Mouse (Mus musculus) liver, embryonic 11.5 days (tissue): ENCODE measurements around the gene Gm21976. TPM values are rescaled to one million over a fixed set of nuclear protein-coding genes. Genes with fewer than 3 reads are reported as not detected.

Experiments used
- ATAC-seq: fragments of 200-750 bp; cut with Nextera tagmentation; replicated peaks from 2 replicates; pipeline ENCODE4 v1.8.0; 2017; ENCODE audit warnings: moderate number of reproducible peaks, mild to moderate bottlenecking, moderate TSS enrichment, moderate library complexity; ENCODE audit not compliant: low FRiP score
- DNase-seq: peaks from one replicate; pipeline ENCODE4 v3.0.0-alpha.2; 2017; ENCODE audit warnings: low spot score
- H3K27ac ChIP-seq: fragments of 300-500 bp; sonication (generic); 2 replicates; pipeline ENCODE4 v1.5.1; 2014; ENCODE audit warnings: mild to moderate bottlenecking, low read depth, low read length, control low read depth
- H3K27me3 ChIP-seq: fragments of 300-500 bp; sonication (generic); replicated peaks from 2 replicates; pipeline ENCODE4 v1.6.1; 2014; ENCODE audit warnings: low read length, mixed read lengths; ENCODE audit not compliant: control insufficient read depth, insufficient read depth
- H3K36me3 ChIP-seq: fragments of 300-500 bp; sonication (generic); 2 replicates; pipeline ENCODE4 v1.6.1; 2014; ENCODE audit warnings: mild to moderate bottlenecking, low read length, moderate library complexity, mixed read lengths; ENCODE audit not compliant: control insufficient read depth, insufficient read depth
- H3K4me1 ChIP-seq: fragments of 300-500 bp; sonication (generic); replicated peaks from 2 replicates; pipeline ENCODE4 v1.6.1; 2014; ENCODE audit warnings: low read length, mixed read lengths; ENCODE audit not compliant: control insufficient read depth, insufficient read depth
- H3K4me2 ChIP-seq: fragments of 300-500 bp; sonication (generic); 2 replicates; pipeline ENCODE4 v1.6.1; 2014; ENCODE audit warnings: mild to moderate bottlenecking, control low read depth, moderate library complexity
- H3K4me3 ChIP-seq: fragments of 300-500 bp; sonication (generic); 2 replicates; pipeline ENCODE4 v1.5.1; 2014; ENCODE audit warnings: low read depth, low read length, control low read depth
- H3K9ac ChIP-seq: fragments of 300-500 bp; sonication (generic); 2 replicates; pipeline ENCODE4 v1.6.1; 2014; ENCODE audit warnings: low read depth, low read length, control low read depth
- H3K9me3 ChIP-seq: fragments of 300-500 bp; sonication (generic); 2 replicates; pipeline ENCODE4 v1.6.1; 2016; ENCODE audit warnings: low read length, inconsistent platforms, mixed read lengths; ENCODE audit not compliant: control insufficient read depth
- WGBS: fragments of 180-500 bp; shearing (Covaris S2); extraction: QIAGEN DNeasy Blood & Tissue Kit; methylation state at CpG from one replicate; pipeline ENCODE4 v1.1.7; 2014; 5-methylcytosine and 5-hydroxymethylcytosine counted together
- polyA plus RNA-seq: library from polyadenylated mRNA; unstranded; fragments of >200 nt; fragmentation: Nextera tagmentation; extraction: Ambion mirVana; gene quantifications from 2 replicates; pipeline ENCODE4 v1.2.1, GENCODE M21; 2014

Gene Gm21976
- not detected in 2 replicates for polyA plus RNA-seq

DNA sequence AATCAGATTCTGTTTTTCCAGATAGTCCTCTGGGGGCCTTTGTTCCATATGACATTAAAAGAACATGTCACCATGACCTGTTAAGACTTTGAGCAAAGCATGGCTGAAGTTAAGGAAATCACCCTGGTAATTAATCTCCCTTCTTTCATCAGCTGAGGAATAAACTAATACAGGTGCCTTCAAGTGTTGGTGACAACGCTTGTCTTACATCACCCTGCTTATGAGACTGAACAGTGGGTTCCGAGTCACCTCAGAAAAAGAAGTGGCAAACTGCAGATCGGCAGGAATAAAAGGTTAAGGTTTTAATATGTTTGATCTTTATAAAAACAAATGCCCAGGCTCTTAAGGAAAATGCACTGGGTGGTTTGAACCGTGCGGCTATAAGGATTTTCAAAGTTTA lies at the start of gene Gm21976:
Gene Gm21976 (plus strand): TSS at position 202 of the 400 bp plus-strand sequence.
- 87% methylated on average over 5 of the region's 5 CpGs for WGBS
- peaks cover 12% of the 10 kb centered on the region for H3K4me1 ChIP-seq
- ATAC-seq, result no peak

DNA sequence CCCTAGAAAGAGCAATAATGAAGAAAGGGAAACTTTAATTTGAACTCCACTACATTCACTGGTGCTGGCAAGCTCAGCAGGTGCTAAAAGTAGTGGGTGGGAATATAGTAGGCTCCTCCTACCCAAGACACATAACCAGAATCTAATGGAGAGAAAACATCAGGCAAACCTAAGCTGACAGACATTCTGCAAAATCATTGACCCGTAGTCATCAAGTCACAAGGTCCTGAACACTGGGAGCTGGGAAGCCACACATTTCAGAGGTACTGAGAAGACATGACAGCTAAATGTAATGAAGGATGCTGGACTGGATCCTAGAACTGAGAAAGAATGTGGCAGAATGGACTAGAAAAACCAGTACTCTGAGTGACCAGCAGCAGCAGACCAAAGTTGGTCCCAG lies 49.2 kb upstream of the Gm21976 start:
- Histone ChIP-seq H3K4me2 (no peak overlapping the region), H3K9me3 (no peaks in the 10 kb centered on the region), H3K27ac (no peak overlapping the region), H3K4me3 (no peak overlapping the region), H3K27me3 (no peaks in the 10 kb centered on the region), H3K36me3 (no peaks in the 10 kb centered on the region), H3K4me1 (no peaks in the 10 kb centered on the region), H3K9ac (no peak overlapping the region)
- 84% methylated on average over 1 of the region's 1 CpGs for WGBS
- no peak for DNase-seq
- ATAC-seq, result no peak

More for the DNA sequence above, at the start of gene Gm21976:
- H3K27me3 ChIP-seq, result no peaks in the 10 kb centered on the region
- no peak within 1 kb of the TSS for H3K9ac ChIP-seq
- no peak for DNase-seq
- H3K27ac ChIP-seq, result no peak within 1 kb of the TSS
- H3K4me2 ChIP-seq, result no peak within 1 kb of the TSS
- H3K36me3 ChIP-seq, result no peaks in the 10 kb centered on the region
- H3K4me3 ChIP-seq, result no peak within 1 kb of the TSS
- no peaks in the 10 kb centered on the region for H3K9me3 ChIP-seq

DNA sequence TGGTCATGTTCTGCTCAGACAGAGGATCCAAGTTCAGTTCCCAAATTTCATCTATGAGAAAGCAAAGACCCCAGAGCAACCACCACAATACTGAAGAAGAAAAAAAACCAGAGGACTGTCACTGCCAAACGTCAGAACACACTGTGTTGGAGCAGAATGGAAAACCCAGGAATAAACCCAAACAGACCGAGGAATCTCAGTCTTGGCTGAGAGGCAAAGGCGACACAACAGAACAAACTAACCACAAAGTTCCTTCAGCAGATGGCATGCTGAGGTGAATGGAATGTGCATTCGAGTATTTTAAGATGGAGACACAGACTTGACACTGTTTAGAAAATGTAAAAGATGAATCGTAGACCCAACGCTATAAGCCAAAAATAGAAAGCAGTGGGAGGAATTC lies 44.2 kb upstream of the Gm21976 start:
- Histone ChIP-seq H3K4me3 (no peak overlapping the region), H3K36me3 (no peaks in the 10 kb centered on the region), H3K4me2 (no peak overlapping the region), H3K4me1 (no peaks in the 10 kb centered on the region), H3K27me3 (no peaks in the 10 kb centered on the region), H3K9ac (no peak overlapping the region), H3K9me3 (no peaks in the 10 kb centered on the region), H3K27ac (no peak overlapping the region)
- no peak for DNase-seq
- no peak for ATAC-seq
- WGBS, result 68% methylated on average over 6 of the region's 6 CpGs

DNA sequence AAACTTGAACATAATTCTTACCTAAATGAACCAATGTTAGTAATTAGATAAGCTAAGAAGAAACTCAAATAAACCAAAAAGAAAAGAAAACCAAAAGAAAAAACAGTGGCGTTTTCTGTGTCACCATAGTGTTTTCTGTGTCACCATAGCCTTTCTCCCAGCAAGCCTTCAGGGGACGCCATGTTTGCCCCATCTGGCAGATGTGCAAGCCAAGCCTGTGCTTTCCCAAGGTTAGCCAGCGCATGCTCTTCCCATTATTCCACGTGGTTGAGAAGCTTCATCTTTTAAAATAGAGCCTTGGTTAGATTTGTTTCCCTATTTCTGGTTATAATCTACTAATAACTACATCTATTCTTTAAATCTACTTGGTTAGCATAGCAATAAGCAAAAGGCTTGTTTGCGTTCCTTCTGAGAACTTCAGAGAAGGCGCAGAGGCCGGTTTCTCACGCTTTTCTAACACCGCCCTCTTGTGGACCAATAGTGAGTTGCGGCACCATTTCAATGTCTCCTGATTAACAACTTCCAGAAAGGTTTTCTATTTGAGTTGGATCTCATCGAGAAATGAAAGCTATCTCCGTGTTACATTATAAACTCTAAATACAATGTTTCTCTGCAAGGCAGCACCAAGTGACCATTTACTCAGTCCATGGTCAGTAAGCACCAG lies 39.6 kb upstream of the Gm21976 start:
- H3K4me1 ChIP-seq, result no peaks in the 10 kb centered on the region
- H3K4me3 ChIP-seq, result no peak overlapping the region
- no peak overlapping the region for H3K4me2 ChIP-seq
- no peak for DNase-seq
- no peaks in the 10 kb centered on the region for H3K9me3 ChIP-seq
- H3K27ac ChIP-seq, result no peak overlapping the region
- H3K36me3 ChIP-seq, result no peaks in the 10 kb centered on the region
- no peaks in the 10 kb centered on the region for H3K27me3 ChIP-seq
- no peak overlapping the region for H3K9ac ChIP-seq
- ATAC-seq, result no peak
- WGBS, result 18% methylated on average over 12 of the region's 12 CpGs

DNA sequence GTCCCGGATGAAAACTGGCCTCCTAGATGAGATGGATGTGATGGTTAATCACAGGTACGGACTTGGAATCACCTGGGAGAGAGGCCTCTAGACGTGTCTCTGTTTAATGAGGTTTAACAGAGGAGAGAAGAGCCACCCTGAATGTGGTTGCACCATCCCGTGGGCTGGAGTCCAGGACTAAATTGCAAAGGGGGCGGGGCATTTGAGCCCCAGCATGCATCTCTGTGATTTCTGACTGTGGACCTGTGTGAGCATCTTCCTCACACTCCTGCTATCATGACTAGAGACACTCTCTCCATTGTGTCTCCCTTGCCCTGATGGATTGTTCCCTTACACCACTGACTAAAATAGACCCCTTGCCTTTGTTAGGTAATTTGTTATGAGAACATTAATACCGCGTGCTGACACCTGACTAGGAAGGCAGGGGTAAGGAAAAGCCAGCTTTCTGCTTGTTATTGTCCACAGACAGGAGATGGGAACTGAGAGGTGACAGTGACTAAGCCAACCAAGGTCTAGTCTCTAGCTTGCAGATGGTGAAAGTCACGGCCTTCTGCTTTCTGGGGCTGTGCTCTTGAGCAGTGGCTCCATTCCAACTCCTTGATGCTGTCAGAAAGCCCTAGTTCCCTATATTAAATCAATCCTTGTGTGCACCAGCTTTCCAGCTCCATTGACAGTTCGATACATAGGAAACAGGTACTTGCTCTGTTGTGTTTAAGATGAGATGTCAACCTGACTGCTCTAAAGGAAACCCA lies 38.0 kb upstream of the Gm21976 start:
- WGBS, result 67% methylated on average over 9 of the region's 9 CpGs
- H3K4me1 ChIP-seq, result no peaks in the 10 kb centered on the region
- H3K9me3 ChIP-seq, result no peaks in the 10 kb centered on the region
- no peaks in the 10 kb centered on the region for H3K36me3 ChIP-seq
- H3K4me2 ChIP-seq, result no peak overlapping the region
- no peak overlapping the region for H3K4me3 ChIP-seq
- no peaks in the 10 kb centered on the region for H3K27me3 ChIP-seq
- DNase-seq, result no peak
- no peak for ATAC-seq
- no peak overlapping the region for H3K9ac ChIP-seq
- no peak overlapping the region for H3K27ac ChIP-seq

DNA sequence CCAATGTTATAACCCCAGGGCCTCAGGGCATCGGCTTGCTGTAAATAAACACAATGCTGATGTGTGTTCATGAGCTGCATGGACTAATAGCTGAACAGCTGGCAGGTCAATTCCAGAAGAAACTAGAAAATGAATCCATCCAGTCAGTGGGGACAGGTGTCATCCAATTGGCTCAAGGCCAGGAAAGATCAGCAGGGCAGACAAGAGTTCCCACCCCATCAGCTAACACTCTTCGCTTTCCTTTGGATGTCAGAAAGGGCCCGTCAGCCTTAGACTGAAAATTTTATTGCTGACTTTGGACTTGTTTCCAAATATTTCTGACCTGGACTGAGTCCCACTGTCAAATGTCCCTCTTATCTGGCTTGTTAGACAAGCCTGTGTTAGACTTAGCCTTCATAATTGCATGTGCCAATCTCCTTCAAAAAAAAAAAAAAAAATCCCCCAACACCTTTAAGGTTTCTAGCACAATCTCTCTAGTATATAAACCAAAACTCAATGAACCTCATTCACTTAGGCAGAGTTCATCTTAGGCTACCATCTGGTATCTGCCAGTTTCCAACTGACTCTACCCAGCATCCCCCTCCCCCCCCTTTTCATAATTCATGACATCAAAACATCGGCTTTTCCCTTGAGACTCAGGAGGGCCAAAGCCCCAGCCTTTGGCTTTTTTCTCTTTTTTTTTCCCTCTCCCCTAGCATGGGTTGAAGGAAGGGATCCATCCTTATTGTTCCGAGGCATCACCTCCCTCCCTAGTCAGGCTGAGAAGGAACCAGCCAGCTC lies 34.9 kb upstream of the Gm21976 start:
- DNase-seq (no peak), ATAC-seq (no peak)
- Histone ChIP-seq H3K4me2 (no peak overlapping the region), H3K9ac (no peak overlapping the region), H3K36me3 (peaks cover 2% of the 10 kb centered on the region; the same call in 1 of the 2 replicates), H3K9me3 (no peaks in the 10 kb centered on the region), H3K27ac (no peak overlapping the region), H3K27me3 (no peaks in the 10 kb centered on the region), H3K4me3 (no peak overlapping the region), H3K4me1 (no peaks in the 10 kb centered on the region)
- WGBS, result 73% methylated on average over 5 of the region's 5 CpGs

DNA sequence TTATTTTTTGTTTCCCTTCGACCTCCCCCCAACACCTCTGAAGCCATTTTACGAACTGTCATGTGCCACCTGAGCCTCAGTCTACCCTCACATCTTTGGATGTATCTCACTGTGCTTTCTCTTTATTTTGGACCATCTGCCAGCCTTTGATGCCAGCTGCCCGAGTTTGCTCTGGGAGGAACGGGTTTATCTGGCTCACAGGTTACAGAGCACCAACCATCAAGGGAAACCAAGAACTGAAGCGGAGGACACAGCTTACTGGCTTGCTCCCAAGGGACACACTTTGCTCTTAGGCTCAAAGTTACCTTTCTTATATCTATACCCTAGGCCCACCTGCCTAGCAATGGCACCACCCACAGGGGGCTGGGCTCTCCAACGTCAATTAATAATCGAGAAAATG lies 34.3 kb upstream of the Gm21976 start:
- Histone ChIP-seq H3K27ac (no peak overlapping the region), H3K9me3 (no peaks in the 10 kb centered on the region), H3K4me2 (no peak overlapping the region), H3K9ac (no peak overlapping the region), H3K4me1 (no peaks in the 10 kb centered on the region), H3K27me3 (no peaks in the 10 kb centered on the region), H3K4me3 (no peak overlapping the region), H3K36me3 (peaks cover 7% of the 10 kb centered on the region)
- ATAC-seq (no peak), DNase-seq (no peak)
- 72% methylated on average over 7 of the region's 7 CpGs for WGBS

DNA sequence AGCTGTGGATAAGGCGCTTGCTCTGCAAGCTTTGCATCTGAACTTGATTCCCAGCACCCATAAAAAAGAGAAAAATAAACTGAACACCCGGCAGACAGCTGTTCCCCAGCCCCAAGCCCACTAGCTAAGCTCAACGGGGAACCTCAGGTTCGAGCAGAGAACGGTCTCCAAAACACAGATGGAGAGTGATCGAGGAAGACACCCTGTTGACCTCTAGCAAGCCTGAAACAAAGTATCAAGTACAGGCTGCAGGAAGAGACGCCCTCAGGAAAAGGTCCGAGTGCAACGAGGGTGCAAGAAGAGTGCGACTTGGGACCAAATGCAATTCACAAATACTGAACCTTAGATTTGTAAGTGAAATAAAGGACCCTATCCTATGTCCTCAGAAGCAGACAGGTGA lies 30.1 kb upstream of the Gm21976 start:
- Histone ChIP-seq H3K4me3 (no peak overlapping the region), H3K27me3 (no peaks in the 10 kb centered on the region), H3K4me1 (no peaks in the 10 kb centered on the region), H3K4me2 (no peak overlapping the region), H3K27ac (no peak overlapping the region), H3K9ac (no peak overlapping the region), H3K36me3 (peaks cover 18% of the 10 kb centered on the region), H3K9me3 (no peaks in the 10 kb centered on the region)
- 92% methylated on average over 10 of the region's 10 CpGs for WGBS
- no peak for DNase-seq
- ATAC-seq, result no peak
